Mouse (Mus musculus): ENCODE measurements around the gene Ciapin1. TPM values are rescaled to one million over a fixed set of nuclear protein-coding genes. Genes with fewer than 3 reads are reported as not detected.

The Ciapin1 gene
- polyA plus RNA-seq, 1 experiment: 39.1 TPM

GRCm38 (mm10) chr8:94774601-94775000, 63.6 kb downstream of the Ciapin1 start:
- H3K4me3 ChIP-seq (ENCODE audit: insufficient read depth, low read length): peak overlapping the region; percentile 97
- H3K27ac ChIP-seq (ENCODE audit: insufficient read depth, low read length): peak overlapping the region; percentile 20
- H3K4me1 ChIP-seq (ENCODE audit: control insufficient read depth, insufficient read depth, low read length): peaks cover 15% of the 10 kb centered on the region
- TF ChIP-seq CTCF (IDR thresholded peaks at IDR 0.05; ENCODE audit: extremely low read depth, insufficient read depth, low read length): no peak
- no peak for TF ChIP-seq POLR2A (IDR thresholded peaks at IDR 0.05; ENCODE audit: extremely low read depth, insufficient read depth, low read length)

GRCm38 (mm10) chr8:94773700-94774171, 64.4 kb downstream of the Ciapin1 start:
- TF ChIP-seq POLR2A (IDR thresholded peaks at IDR 0.05; ENCODE audit: extremely low read depth, insufficient read depth, low read length): peak; percentile 85; the same call in 1 of the 2 replicates
- TF ChIP-seq CTCF (IDR thresholded peaks at IDR 0.05; ENCODE audit: extremely low read depth, insufficient read depth, low read length): no peak
- Histone ChIP-seq H3K4me3 (ENCODE audit: insufficient read depth, low read length) (peak overlapping the region; percentile 97), H3K27ac (ENCODE audit: insufficient read depth, low read length) (peak overlapping the region; percentile 95), H3K4me1 (ENCODE audit: control insufficient read depth, insufficient read depth, low read length) (peaks cover 13% of the 10 kb centered on the region)

GRCm38 (mm10) chr8:94773048-94773447, 65.1 kb downstream of the Ciapin1 start:
- TF ChIP-seq CTCF (IDR thresholded peaks at IDR 0.05; ENCODE audit: extremely low read depth, insufficient read depth, low read length) (no peak), POLR2A (IDR thresholded peaks at IDR 0.05; ENCODE audit: extremely low read depth, insufficient read depth, low read length) (peak; percentile 59)
- Histone ChIP-seq H3K27ac (ENCODE audit: insufficient read depth, low read length) (peak overlapping the region; percentile 95), H3K4me1 (ENCODE audit: control insufficient read depth, insufficient read depth, low read length) (peaks cover 12% of the 10 kb centered on the region), H3K4me3 (ENCODE audit: insufficient read depth, low read length) (peak overlapping the region; percentile 97)

- H3K4me3 ChIP-seq (ENCODE audit: insufficient read depth, low read length): peak within 1 kb of the TSS; percentile 97
- H3K4me1 ChIP-seq (ENCODE audit: control insufficient read depth, insufficient read depth, low read length): peaks cover 7% of the 10 kb centered on the region
- H3K27ac ChIP-seq (ENCODE audit: insufficient read depth, low read length): peak within 1 kb of the TSS; percentile 95
- TF ChIP-seq CTCF (IDR thresholded peaks at IDR 0.05; ENCODE audit: extremely low read depth, insufficient read depth, low read length): no peak
- peak; percentile 98 for TF ChIP-seq POLR2A (IDR thresholded peaks at IDR 0.05; ENCODE audit: extremely low read depth, insufficient read depth, low read length)
These were observed 66.1 kb downstream of the Ciapin1 start, which contains the start of gene Cx3cl1 for GRCm38 (mm10) chr8:94771941-94772670. Gene Cx3cl1, plus strand, starts transcription at chr8:94772009.

GRCm38 (mm10) chr8:94770945-94771344, 67.2 kb downstream of the Ciapin1 start:
- no peak overlapping the region for H3K27ac ChIP-seq (ENCODE audit: insufficient read depth, low read length)
- no peak overlapping the region; the same call in 1 of the 2 replicates for H3K4me3 ChIP-seq (ENCODE audit: insufficient read depth, low read length)
- H3K4me1 ChIP-seq (ENCODE audit: control insufficient read depth, insufficient read depth, low read length): peaks cover 6% of the 10 kb centered on the region
- TF ChIP-seq POLR2A (IDR thresholded peaks at IDR 0.05; ENCODE audit: extremely low read depth, insufficient read depth, low read length): no peak
- no peak for TF ChIP-seq CTCF (IDR thresholded peaks at IDR 0.05; ENCODE audit: extremely low read depth, insufficient read depth, low read length)

Other genes with a start within 250 kb of the Ciapin1 start
- gene Rspry1, start 236.4 kb downstream of the Ciapin1 start, polyA plus RNA-seq (2012; rRNA removed): 18.0 and 19.8 TPM in 2 replicates
- 50.2 and 51.1 TPM in 2 replicates for gene Fam192a, start 236.4 kb downstream of the Ciapin1 start, polyA plus RNA-seq (2012; rRNA removed)
- 234 and 235 TPM in 2 replicates for gene Arl2bp, start 171.8 kb downstream of the Ciapin1 start, polyA plus RNA-seq (2012; rRNA removed)
- gene Pllp, start 142.1 kb downstream of the Ciapin1 start, polyA plus RNA-seq (2012; rRNA removed): 165 and 190 TPM in 2 replicates
- 0.33 and 0.34 TPM in 2 replicates for gene Ccl22, start 92.8 kb downstream of the Ciapin1 start, polyA plus RNA-seq (2012; rRNA removed)
- 654 and 664 TPM in 2 replicates for gene Cx3cl1, start 66.3 kb downstream of the Ciapin1 start, polyA plus RNA-seq (2012; rRNA removed)
- 4.4 TPM in 2 replicates for gene Ccl17, start 27.9 kb downstream of the Ciapin1 start, polyA plus RNA-seq (2012; rRNA removed)
- gene Coq9, start within 50 bp of the Ciapin1 start, polyA plus RNA-seq (2012; rRNA removed): 103 and 110 TPM in 2 replicates
- gene Polr2c, start 19.1 kb upstream of the Ciapin1 start, polyA plus RNA-seq (2012; rRNA removed): 108 and 117 TPM in 2 replicates
- 15.1 and 15.9 TPM in 2 replicates for gene Dok4, start 38.0 kb upstream of the Ciapin1 start, polyA plus RNA-seq (2012; rRNA removed)
- gene Ccdc102a, start 79.7 kb upstream of the Ciapin1 start, polyA plus RNA-seq (2012; rRNA removed): 2.1 and 3.0 TPM in 2 replicates
- gene Adgrg5, start 85.3 kb upstream of the Ciapin1 start, polyA plus RNA-seq (2012; rRNA removed): 0.06 and 0.10 TPM in 2 replicates
- 63.4 and 63.8 TPM in 2 replicates for gene Adgrg1, start 136.4 kb upstream of the Ciapin1 start, polyA plus RNA-seq (2012; rRNA removed)
- gene Adgrg3, start 179.3 kb upstream of the Ciapin1 start, polyA plus RNA-seq (2012; rRNA removed): 0.30 and 0.40 TPM in 2 replicates
- 0.93 and 2.2 TPM in 2 replicates for gene Drc7, start 216.7 kb upstream of the Ciapin1 start, polyA plus RNA-seq (2012; rRNA removed)
- gene Katnb1, start 242.8 kb upstream of the Ciapin1 start, polyA plus RNA-seq (2012; rRNA removed): 49.1 and 50.1 TPM in 2 replicates